Mouse (Mus musculus): ENCODE results near the gene Glt8d1. TPM values are rescaled to one million over a fixed set of nuclear protein-coding genes. Genes with fewer than 3 reads are reported as not detected.

Glt8d1 gene
- polyA plus RNA-seq, 2 experiments = 67.9 to 128 TPM

- WGBS = 8% methylated on average over 22 of the region's 56 CpGs
- ATAC-seq (ENCODE audit: low FRiP score, low read depth) = peak; percentile 92
- peaks cover 43% of the 10 kb centered on the region for H3K36me3 ChIP-seq (ENCODE audit: control insufficient read depth, insufficient read depth, low read length)
- peak overlapping the region; percentile 48 for H3K4me3 ChIP-seq (replicated peaks; ENCODE audit: low read length)
- peak; percentile 79 for DNase-seq (ENCODE audit: low spot score)
- 0 out of 2 replicates have a peak, but pooled peaks have one; percentile 53 for TF ChIP-seq POLR2A (IDR thresholded peaks at IDR 0.05; ENCODE audit: borderline replicate concordance, extremely low read depth, insufficient read depth, insufficient read length)
- H3K27me3 ChIP-seq (ENCODE audit: control insufficient read depth, insufficient read depth, low read length) = no peaks in the 10 kb centered on the region
- peaks cover 13% of the 10 kb centered on the region for H3K4me1 ChIP-seq (ENCODE audit: control insufficient read depth, insufficient read depth, low read length)
- peak overlapping the region; percentile 47 for H3K4me2 ChIP-seq (replicated peaks; ENCODE audit: low read depth, low read length, severe bottlenecking)
- peak overlapping the region; percentile 95 for H3K9ac ChIP-seq (ENCODE audit: low read depth, low read length, severe bottlenecking)
- H3K27ac ChIP-seq (replicated peaks; ENCODE audit: low read depth, low read length) = peak overlapping the region; percentile 97
- H3K9me3 ChIP-seq (ENCODE audit: control insufficient read depth, low read length) = no peaks in the 10 kb centered on the region
Measured at GRCm38 (mm10) chr14:31019331-31020205, 18.4 kb downstream of the Glt8d1 start.

- TF ChIP-seq POLR2A (IDR thresholded peaks at IDR 0.05; ENCODE audit: borderline replicate concordance, extremely low read depth, insufficient read depth, insufficient read length) = no peak
- no peak for ATAC-seq (ENCODE audit: low FRiP score, low read depth)
- WGBS = 32% methylated on average over 1 of the region's 1 CpGs
- no peak overlapping the region for H3K4me3 ChIP-seq (replicated peaks; ENCODE audit: low read length)
- no peaks in the 10 kb centered on the region for H3K27me3 ChIP-seq (ENCODE audit: control insufficient read depth, insufficient read depth, low read length)
- H3K4me2 ChIP-seq (replicated peaks; ENCODE audit: low read depth, low read length, severe bottlenecking) = no peak overlapping the region
- peaks cover 42% of the 10 kb centered on the region for H3K36me3 ChIP-seq (ENCODE audit: control insufficient read depth, insufficient read depth, low read length)
- no peak overlapping the region for H3K27ac ChIP-seq (replicated peaks; ENCODE audit: low read depth, low read length)
- no peaks in the 10 kb centered on the region for H3K9me3 ChIP-seq (ENCODE audit: control insufficient read depth, low read length)
- no peak overlapping the region for H3K9ac ChIP-seq (ENCODE audit: low read depth, low read length, severe bottlenecking)
- H3K4me1 ChIP-seq (ENCODE audit: control insufficient read depth, insufficient read depth, low read length) = peaks cover 10% of the 10 kb centered on the region
- DNase-seq (ENCODE audit: low spot score) = no peak
Measured at GRCm38 (mm10) chr14:31022579-31022978, 21.4 kb downstream of the Glt8d1 start.

- Histone ChIP-seq H3K9me3 (ENCODE audit: control insufficient read depth, low read length) (no peaks in the 10 kb centered on the region), H3K4me1 (ENCODE audit: control insufficient read depth, insufficient read depth, low read length) (no peaks in the 10 kb centered on the region), H3K4me3 (replicated peaks; ENCODE audit: low read length) (no peak overlapping the region), H3K4me2 (replicated peaks; ENCODE audit: low read depth, low read length, severe bottlenecking) (no peak overlapping the region), H3K36me3 (ENCODE audit: control insufficient read depth, insufficient read depth, low read length) (peaks cover 69% of the 10 kb centered on the region), H3K27me3 (ENCODE audit: control insufficient read depth, insufficient read depth, low read length) (no peaks in the 10 kb centered on the region), H3K9ac (ENCODE audit: low read depth, low read length, severe bottlenecking) (no peak overlapping the region), H3K27ac (replicated peaks; ENCODE audit: low read depth, low read length) (no peak overlapping the region)
- no peak for DNase-seq (ENCODE audit: low spot score)
- ATAC-seq (ENCODE audit: low FRiP score, low read depth) = no peak
- 75% methylated on average over 3 of the region's 3 CpGs for WGBS
- TF ChIP-seq POLR2A (IDR thresholded peaks at IDR 0.05; ENCODE audit: borderline replicate concordance, extremely low read depth, insufficient read depth, insufficient read length) = no peak
Measured at GRCm38 (mm10) chr14:31025785-31026184, 24.6 kb downstream of the Glt8d1 start.

GRCm38 (mm10) chr14:31045296-31045695 lies 44.1 kb downstream of the Glt8d1 start:
- Histone ChIP-seq H3K27ac (replicated peaks; ENCODE audit: low read depth, low read length) (no peak overlapping the region), H3K27me3 (ENCODE audit: control insufficient read depth, insufficient read depth, low read length) (no peaks in the 10 kb centered on the region), H3K9me3 (ENCODE audit: control insufficient read depth, low read length) (no peaks in the 10 kb centered on the region), H3K36me3 (ENCODE audit: control insufficient read depth, insufficient read depth, low read length) (peaks cover 69% of the 10 kb centered on the region), H3K4me3 (replicated peaks; ENCODE audit: low read length) (no peak overlapping the region), H3K4me2 (replicated peaks; ENCODE audit: low read depth, low read length, severe bottlenecking) (no peak overlapping the region), H3K4me1 (ENCODE audit: control insufficient read depth, insufficient read depth, low read length) (no peaks in the 10 kb centered on the region), H3K9ac (ENCODE audit: low read depth, low read length, severe bottlenecking) (no peak overlapping the region)
- no peak for DNase-seq (ENCODE audit: low spot score)
- no peak for ATAC-seq (ENCODE audit: low FRiP score, low read depth)
- TF ChIP-seq POLR2A (IDR thresholded peaks at IDR 0.05; ENCODE audit: borderline replicate concordance, extremely low read depth, insufficient read depth, insufficient read length) = no peak
- 94% methylated on average over 5 of the region's 5 CpGs for WGBS

GRCm38 (mm10) chr14:31045817-31046216 lies 44.6 kb downstream of the Glt8d1 start:
- ATAC-seq (ENCODE audit: low FRiP score, low read depth) (no peak), DNase-seq (ENCODE audit: low spot score) (no peak)
- no peak overlapping the region for H3K9ac ChIP-seq (ENCODE audit: low read depth, low read length, severe bottlenecking)
- no peaks in the 10 kb centered on the region for H3K9me3 ChIP-seq (ENCODE audit: control insufficient read depth, low read length)
- H3K27ac ChIP-seq (replicated peaks; ENCODE audit: low read depth, low read length) = no peak overlapping the region
- no peak overlapping the region for H3K4me3 ChIP-seq (replicated peaks; ENCODE audit: low read length)
- 91% methylated on average over 1 of the region's 1 CpGs for WGBS
- H3K4me1 ChIP-seq (ENCODE audit: control insufficient read depth, insufficient read depth, low read length) = no peaks in the 10 kb centered on the region
- TF ChIP-seq POLR2A (IDR thresholded peaks at IDR 0.05; ENCODE audit: borderline replicate concordance, extremely low read depth, insufficient read depth, insufficient read length) = no peak
- no peaks in the 10 kb centered on the region for H3K27me3 ChIP-seq (ENCODE audit: control insufficient read depth, insufficient read depth, low read length)
- H3K4me2 ChIP-seq (replicated peaks; ENCODE audit: low read depth, low read length, severe bottlenecking) = no peak overlapping the region
- H3K36me3 ChIP-seq (ENCODE audit: control insufficient read depth, insufficient read depth, low read length) = peaks cover 71% of the 10 kb centered on the region

Other genes starting within 250 kb of the Glt8d1 start
- 31.3 and 33.1 TPM in 2 replicates for gene Tmem110, start 175.8 kb upstream of the Glt8d1 start, polyA plus RNA-seq (2012; rRNA removed)
- 33.4 and 35.8 TPM in 2 replicates for gene Tmem110, start 175.8 kb upstream of the Glt8d1 start, polyA plus RNA-seq (2014; fragmentation: Nextera tagmentation; extraction: Ambion mirVana)
- 17.7 and 18.1 TPM in 2 replicates for gene Mustn1, start 122.2 kb upstream of the Glt8d1 start, polyA plus RNA-seq (2012; rRNA removed)
- gene Mustn1, start 122.2 kb upstream of the Glt8d1 start, polyA plus RNA-seq (2014; fragmentation: Nextera tagmentation; extraction: Ambion mirVana) = 18.8 and 24.8 TPM in 2 replicates
- 0.08 TPM in 2 replicates for gene Itih4, start 114.9 kb upstream of the Glt8d1 start, polyA plus RNA-seq (2012; rRNA removed)
- not detected in 2 replicates for gene Itih4, start 114.9 kb upstream of the Glt8d1 start, polyA plus RNA-seq (2014; fragmentation: Nextera tagmentation; extraction: Ambion mirVana)
- 0.13 and 0.21 TPM in 2 replicates for gene Itih3, start 77.6 kb upstream of the Glt8d1 start, polyA plus RNA-seq (2012; rRNA removed)
- 0.12 and 0.36 TPM in 2 replicates for gene Itih3, start 77.6 kb upstream of the Glt8d1 start, polyA plus RNA-seq (2014; fragmentation: Nextera tagmentation; extraction: Ambion mirVana)
- 0.03 TPM in 1 of 2 replicates, not detected in the other for gene Itih1, start 58.1 kb upstream of the Glt8d1 start, polyA plus RNA-seq (2012; rRNA removed)
- not detected in 2 replicates for gene Itih1, start 58.1 kb upstream of the Glt8d1 start, polyA plus RNA-seq (2014; fragmentation: Nextera tagmentation; extraction: Ambion mirVana)
- 8.0 TPM in 2 replicates for gene Nek4, start 50.0 kb upstream of the Glt8d1 start, polyA plus RNA-seq (2012; rRNA removed)
- gene Nek4, start 50.0 kb upstream of the Glt8d1 start, polyA plus RNA-seq (2014; fragmentation: Nextera tagmentation; extraction: Ambion mirVana) = 8.8 and 8.9 TPM in 2 replicates
- 339 and 364 TPM in 2 replicates for gene Spcs1, start 272 bp downstream of the Glt8d1 start, polyA plus RNA-seq (2012; rRNA removed)
- 423 and 460 TPM in 2 replicates for gene Spcs1, start 272 bp downstream of the Glt8d1 start, polyA plus RNA-seq (2014; fragmentation: Nextera tagmentation; extraction: Ambion mirVana)
- 26.8 and 29.5 TPM in 2 replicates for gene Pbrm1, start 17.7 kb downstream of the Glt8d1 start, polyA plus RNA-seq (2012; rRNA removed)
- 88.5 and 92.8 TPM in 2 replicates for gene Pbrm1, start 17.7 kb downstream of the Glt8d1 start, polyA plus RNA-seq (2014; fragmentation: Nextera tagmentation; extraction: Ambion mirVana)
- 118 and 139 TPM in 2 replicates for gene Gnl3, start 17.8 kb downstream of the Glt8d1 start, polyA plus RNA-seq (2012; rRNA removed)
- 105 and 117 TPM in 2 replicates for gene Gnl3, start 17.8 kb downstream of the Glt8d1 start, polyA plus RNA-seq (2014; fragmentation: Nextera tagmentation; extraction: Ambion mirVana)
- gene Smim4, start 127.6 kb downstream of the Glt8d1 start, polyA plus RNA-seq (2012; rRNA removed) = 28.2 and 37.4 TPM in 2 replicates
- gene Smim4, start 127.6 kb downstream of the Glt8d1 start, polyA plus RNA-seq (2014; fragmentation: Nextera tagmentation; extraction: Ambion mirVana) = 62.7 and 68.1 TPM in 2 replicates
- 357 and 464 TPM in 2 replicates for gene Nt5dc2, start 129.7 kb downstream of the Glt8d1 start, polyA plus RNA-seq (2012; rRNA removed)
- 358 and 361 TPM in 2 replicates for gene Nt5dc2, start 129.7 kb downstream of the Glt8d1 start, polyA plus RNA-seq (2014; fragmentation: Nextera tagmentation; extraction: Ambion mirVana)
- gene Stab1, start 167.2 kb downstream of the Glt8d1 start, polyA plus RNA-seq (2012; rRNA removed) = 68.5 and 81.8 TPM in 2 replicates
- 59.5 and 64.4 TPM in 2 replicates for gene Stab1, start 167.2 kb downstream of the Glt8d1 start, polyA plus RNA-seq (2014; fragmentation: Nextera tagmentation; extraction: Ambion mirVana)
- 301 and 458 TPM in 2 replicates for gene Tnnc1, start 206.9 kb downstream of the Glt8d1 start, polyA plus RNA-seq (2012; rRNA removed)
- 374 and 483 TPM in 2 replicates for gene Tnnc1, start 206.9 kb downstream of the Glt8d1 start, polyA plus RNA-seq (2014; fragmentation: Nextera tagmentation; extraction: Ambion mirVana)
- gene Nisch, start 215.5 kb downstream of the Glt8d1 start, polyA plus RNA-seq (2012; rRNA removed) = 514 and 640 TPM in 2 replicates
- 339 and 378 TPM in 2 replicates for gene Nisch, start 215.5 kb downstream of the Glt8d1 start, polyA plus RNA-seq (2014; fragmentation: Nextera tagmentation; extraction: Ambion mirVana)
- 3.7 and 4.0 TPM in 2 replicates for gene Sema3g, start 216.5 kb downstream of the Glt8d1 start, polyA plus RNA-seq (2012; rRNA removed)
- gene Sema3g, start 216.5 kb downstream of the Glt8d1 start, polyA plus RNA-seq (2014; fragmentation: Nextera tagmentation; extraction: Ambion mirVana) = 0.25 and 0.29 TPM in 2 replicates
- gene Phf7, start 249.9 kb downstream of the Glt8d1 start, polyA plus RNA-seq (2012; rRNA removed) = 9.5 and 10.5 TPM in 2 replicates
- gene Phf7, start 249.9 kb downstream of the Glt8d1 start, polyA plus RNA-seq (2014; fragmentation: Nextera tagmentation; extraction: Ambion mirVana) = 11.8 and 12.3 TPM in 2 replicates